Mouse (Mus musculus) megakaryocyte-erythroid progenitor cell, adult 5-6 weeks (primary cell): ENCODE results near the gene Nudcd2. TPM values are rescaled to one million over a fixed set of nuclear protein-coding genes. Genes with fewer than 3 reads are reported as not detected.

Source experiments
- ATAC-seq: replicated peaks from 2 replicates; pipeline ENCODE4 v1.8.0; 2016; ENCODE audit warnings: mild to moderate bottlenecking, inconsistent platforms; ENCODE audit not compliant: severe bottlenecking, poor library complexity, low FRiP score, low TSS enrichment
- total RNA-seq, 2 experiments: library from RNA; stranded (forward) in 1 of 2; stranded (reverse) in 1 of 2; fragments of 200-1000, 215-1000 nt in 1 of 2; fragments of >200 nt in 1 of 2; fragmentation: Nextera tagmentation in 1 of 2; gene quantifications; 2 replicates each; pipeline ENCODE4 v1.2.3; 2014 to 2017

Nudcd2 gene
- total RNA-seq, 2 experiments from 2014 or later: 118 to 236 TPM

- no peak for ATAC-seq
Observed at GRCm38 (mm10) chr11:40753836-40754235, 20.4 kb downstream of the Nudcd2 start.

GRCm38 (mm10) chr11:40754664-40755107 is 21.2 kb downstream of the Nudcd2 start:
- ATAC-seq: peak; percentile 63

- ATAC-seq: peak; percentile 99
Observed at GRCm38 (mm10) chr11:40755109-40755627, 21.7 kb downstream of the Nudcd2 start, which contains the start of gene Ccng1. TSS of gene Ccng1 (minus strand) at chr11:40755311.

GRCm38 (mm10) chr11:40755968-40756367 is 22.5 kb downstream of the Nudcd2 start:
- ATAC-seq: no peak

GRCm38 (mm10) chr11:40759896-40760295 is 26.4 kb downstream of the Nudcd2 start:
- ATAC-seq: no peak

- ATAC-seq: peak; percentile 98
Observed at GRCm38 (mm10) chr11:40763395-40763794, 29.9 kb downstream of the Nudcd2 start.

- no peak for ATAC-seq
Observed at GRCm38 (mm10) chr11:40764690-40765089, 31.2 kb downstream of the Nudcd2 start.

- no peak for ATAC-seq
Observed at GRCm38 (mm10) chr11:40775315-40776269, 42.1 kb downstream of the Nudcd2 start.

- no peak for ATAC-seq
Observed at GRCm38 (mm10) chr11:40781857-40782256, 48.4 kb downstream of the Nudcd2 start.

GRCm38 (mm10) chr11:40783346-40783745 is 49.9 kb downstream of the Nudcd2 start:
- ATAC-seq: no peak

- no peak for ATAC-seq
Observed at GRCm38 (mm10) chr11:40784326-40784725, 50.9 kb downstream of the Nudcd2 start.

GRCm38 (mm10) chr11:40786900-40787299 is 53.4 kb downstream of the Nudcd2 start:
- no peak for ATAC-seq

Other genes with a start within 250 kb of the Nudcd2 start
- 100.0 and 105 TPM in 2 replicates for gene Mat2b, start 38.5 kb upstream of the Nudcd2 start, total RNA-seq (2014; fragmentation: Nextera tagmentation)
- gene Mat2b, start 38.5 kb upstream of the Nudcd2 start, total RNA-seq (2017): 124 and 133 TPM in 2 replicates
- gene Hmmr, start 245 bp upstream of the Nudcd2 start, total RNA-seq (2014; fragmentation: Nextera tagmentation): 55.4 and 61.8 TPM in 2 replicates
- gene Hmmr, start 245 bp upstream of the Nudcd2 start, total RNA-seq (2017): 80.0 and 86.5 TPM in 2 replicates
- gene Ccng1, start 21.6 kb downstream of the Nudcd2 start, total RNA-seq (2014; fragmentation: Nextera tagmentation): 73.6 and 76.9 TPM in 2 replicates
- 108 and 119 TPM in 2 replicates for gene Ccng1, start 21.6 kb downstream of the Nudcd2 start, total RNA-seq (2017)